Mouse (Mus musculus) midbrain, embryonic 16.5 days (tissue): ENCODE results near the gene Ndufa6. TPM values are rescaled to one million over a fixed set of nuclear protein-coding genes. Genes with fewer than 3 reads are reported as not detected.
"Not testable (repeated sequence)": the region's sequence is repeated elsewhere in the genome, so short reads cannot be mapped to it uniquely, and the experiment has no call there.

Source experiments
- ATAC-seq: fragments of 200-750 bp; cut with Nextera tagmentation; 2 replicates; pipeline ENCODE4 v1.8.0; 2017; ENCODE audit warnings: moderate TSS enrichment
- H3K27ac ChIP-seq: fragments of 300-500 bp; sonication (generic); 2 replicates; pipeline ENCODE4 v1.5.1; 2014; ENCODE audit warnings: mild to moderate bottlenecking, low read length, mixed read lengths
- H3K27me3 ChIP-seq: fragments of 300-500 bp; sonication (generic); 2 replicates; pipeline ENCODE4 v1.6.1; 2014; ENCODE audit warnings: low read depth, low read length, mixed read lengths; ENCODE audit not compliant: control insufficient read depth, insufficient read depth
- H3K36me3 ChIP-seq: fragments of 300-500 bp; sonication (generic); 2 replicates; pipeline ENCODE4 v1.6.1; 2014; ENCODE audit warnings: mild to moderate bottlenecking, low read length, moderate library complexity, mixed read lengths; ENCODE audit not compliant: control insufficient read depth, insufficient read depth
- H3K4me1 ChIP-seq: fragments of 300-500 bp; sonication (generic); 2 replicates; pipeline ENCODE4 v1.6.1; 2014; ENCODE audit warnings: mild to moderate bottlenecking, low read length, mixed read lengths; ENCODE audit not compliant: control insufficient read depth, insufficient read depth
- H3K4me2 ChIP-seq: fragments of 300-500 bp; sonication (generic); 2 replicates; pipeline ENCODE4 v1.6.1; 2014; ENCODE audit warnings: mild to moderate bottlenecking, low read length, mixed read lengths
- H3K4me3 ChIP-seq: fragments of 300-500 bp; sonication (generic); 2 replicates; pipeline ENCODE4 v1.5.1; 2014; ENCODE audit warnings: low read depth, mild to moderate bottlenecking, low read length, moderate library complexity, mixed read lengths
- H3K9ac ChIP-seq: fragments of 300-500 bp; sonication (generic); 2 replicates; pipeline ENCODE4 v1.6.1; 2014; ENCODE audit warnings: low read depth, low read length, mixed read lengths
- H3K9me3 ChIP-seq: fragments of 300-500 bp; sonication (generic); replicated peaks from 2 replicates; pipeline ENCODE4 v1.6.1; 2014; ENCODE audit warnings: mild to moderate bottlenecking, low read length, mixed read lengths; ENCODE audit not compliant: control insufficient read depth, poor library complexity, severe bottlenecking
- WGBS: fragments of 180-500 bp; shearing (Covaris S2); extraction: QIAGEN DNeasy Blood & Tissue Kit; methylation state at CpG from one replicate; pipeline ENCODE4 v1.1.7; 2014; 5-methylcytosine and 5-hydroxymethylcytosine counted together
- polyA plus RNA-seq: library from polyadenylated mRNA; unstranded; fragments of >200 nt; fragmentation: Nextera tagmentation; extraction: Ambion mirVana; gene quantifications from 2 replicates; pipeline ENCODE4 v1.2.1, GENCODE M21; 2015

Gene Ndufa6
- polyA plus RNA-seq, 1 experiment from 2014 or later = 346 TPM

- Histone ChIP-seq H3K9me3 (no peaks in the 10 kb centered on the region), H3K27ac (no peak overlapping the region), H3K4me1 (no peaks in the 10 kb centered on the region), H3K4me2 (no peak overlapping the region), H3K4me3 (no peak overlapping the region), H3K9ac (no peak overlapping the region), H3K36me3 (no peaks in the 10 kb centered on the region), H3K27me3 (no peaks in the 10 kb centered on the region)
- 76% methylated on average over 5 of the region's 5 CpGs for WGBS
- no peak for ATAC-seq
Measured at GRCm38 (mm10) chr15:82374437-82374836, 20.3 kb upstream of the Ndufa6 start.

- Histone ChIP-seq H3K9me3 (no peaks in the 10 kb centered on the region), H3K4me1 (no peaks in the 10 kb centered on the region), H3K4me2 (no peak overlapping the region), H3K27ac (no peak overlapping the region), H3K36me3 (no peaks in the 10 kb centered on the region), H3K4me3 (no peak overlapping the region), H3K9ac (no peak overlapping the region), H3K27me3 (no peaks in the 10 kb centered on the region)
- WGBS = 92% methylated on average over 5 of the region's 5 CpGs
- ATAC-seq = no peak
Measured at GRCm38 (mm10) chr15:82372991-82373390, 18.9 kb upstream of the Ndufa6 start.

- H3K4me1 ChIP-seq = no peaks in the 10 kb centered on the region
- no peak overlapping the region for H3K27ac ChIP-seq
- no peak overlapping the region for H3K9ac ChIP-seq
- no peaks in the 10 kb centered on the region for H3K27me3 ChIP-seq
- no peak overlapping the region for H3K4me2 ChIP-seq
- WGBS = 91% methylated on average over 6 of the region's 6 CpGs
- no peaks in the 10 kb centered on the region for H3K9me3 ChIP-seq
- ATAC-seq = no peak
- H3K36me3 ChIP-seq = no peaks in the 10 kb centered on the region
- no peak overlapping the region for H3K4me3 ChIP-seq
Measured at GRCm38 (mm10) chr15:82372446-82372845, 18.3 kb upstream of the Ndufa6 start.

- H3K4me3 ChIP-seq = no peak overlapping the region
- no peak overlapping the region for H3K9ac ChIP-seq
- ATAC-seq = no peak
- 81% methylated on average over 1 of the region's 1 CpGs for WGBS
- no peaks in the 10 kb centered on the region for H3K9me3 ChIP-seq
- no peak overlapping the region for H3K27ac ChIP-seq
- H3K27me3 ChIP-seq = no peaks in the 10 kb centered on the region
- H3K4me2 ChIP-seq = no peak overlapping the region
- no peaks in the 10 kb centered on the region for H3K36me3 ChIP-seq
- no peaks in the 10 kb centered on the region for H3K4me1 ChIP-seq
Measured at GRCm38 (mm10) chr15:82368851-82369250, 14.7 kb upstream of the Ndufa6 start.

GRCm38 (mm10) chr15:82368146-82368545 lies 14.0 kb upstream of the Ndufa6 start:
- Histone ChIP-seq H3K36me3 (no peaks in the 10 kb centered on the region), H3K9ac (no peak overlapping the region), H3K27me3 (no peaks in the 10 kb centered on the region), H3K4me1 (no peaks in the 10 kb centered on the region), H3K4me2 (no peak overlapping the region), H3K27ac (no peak overlapping the region), H3K4me3 (no peak overlapping the region), H3K9me3 (no peaks in the 10 kb centered on the region)
- 95% methylated on average over 4 of the region's 4 CpGs for WGBS
- ATAC-seq = no peak

- H3K9ac ChIP-seq, ATAC-seq, H3K36me3 ChIP-seq, H3K4me3 ChIP-seq, H3K4me1 ChIP-seq, H3K4me2 ChIP-seq, H3K27ac ChIP-seq, H3K9me3 ChIP-seq, H3K27me3 ChIP-seq: not testable (repeated sequence)
- 12% methylated on average over 6 of the region's 9 CpGs for WGBS
Measured at GRCm38 (mm10) chr15:82364561-82364960, 10.4 kb upstream of the Ndufa6 start.

GRCm38 (mm10) chr15:82363801-82364200 lies 9.7 kb upstream of the Ndufa6 start:
- not testable (repeated sequence) for H3K9me3 ChIP-seq, H3K9ac ChIP-seq, ATAC-seq, H3K4me3 ChIP-seq, H3K27ac ChIP-seq, H3K27me3 ChIP-seq, H3K4me1 ChIP-seq, H3K36me3 ChIP-seq, H3K4me2 ChIP-seq
- WGBS = 86% methylated on average over 7 of the region's 12 CpGs

- no peak overlapping the region for H3K27ac ChIP-seq
- no peaks in the 10 kb centered on the region for H3K27me3 ChIP-seq
- WGBS = 86% methylated on average over 3 of the region's 4 CpGs
- H3K4me3 ChIP-seq = no peak overlapping the region
- no peak overlapping the region for H3K4me2 ChIP-seq
- no peaks in the 10 kb centered on the region for H3K4me1 ChIP-seq
- no peak overlapping the region for H3K9ac ChIP-seq
- ATAC-seq = no peak
- no peaks in the 10 kb centered on the region for H3K9me3 ChIP-seq
- H3K36me3 ChIP-seq = no peaks in the 10 kb centered on the region
Measured at GRCm38 (mm10) chr15:82362234-82362633, 8.1 kb upstream of the Ndufa6 start.

GRCm38 (mm10) chr15:82361459-82362018 lies 7.4 kb upstream of the Ndufa6 start:
- H3K9ac ChIP-seq = no peak overlapping the region
- H3K27me3 ChIP-seq = no peaks in the 10 kb centered on the region
- no peaks in the 10 kb centered on the region for H3K4me1 ChIP-seq
- ATAC-seq = no peak
- H3K4me2 ChIP-seq = no peak overlapping the region
- H3K4me3 ChIP-seq = no peak overlapping the region
- H3K36me3 ChIP-seq = no peaks in the 10 kb centered on the region
- no peaks in the 10 kb centered on the region for H3K9me3 ChIP-seq
- no peak overlapping the region for H3K27ac ChIP-seq
- 81% methylated on average over 11 of the region's 11 CpGs for WGBS
